Mouse (Mus musculus) spleen, postnatal 36 days (tissue): ENCODE data around the gene Ptpn21.

Source experiments
- DNase-seq, 2 experiments: peaks; one replicate each; pipeline ENCODE4 v3.0.0; 2022; ENCODE audit warnings: low spot score in 2 of 2, mixed read lengths in 1 of 2

The Ptpn21 gene

DNA sequence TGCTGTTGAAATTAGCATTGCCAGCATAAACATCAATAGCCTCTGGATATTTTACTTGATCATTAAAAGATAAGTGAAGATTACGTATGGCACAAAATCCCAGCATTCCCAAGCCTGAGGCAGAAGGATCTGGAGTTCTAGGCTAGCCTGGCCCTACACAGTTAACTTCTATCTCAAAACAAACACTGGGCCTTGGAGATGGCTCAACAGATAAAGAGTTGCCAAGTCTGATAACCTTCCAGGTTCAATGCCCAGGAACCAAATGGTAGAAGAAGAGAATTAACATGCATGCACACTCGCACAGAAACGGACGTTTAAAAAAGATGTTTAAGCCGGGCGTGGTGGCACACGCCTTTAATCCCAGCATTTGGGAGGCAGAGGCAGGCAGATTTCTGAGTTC lies 13.0 kb downstream of the Ptpn21 start:
- no peak for DNase-seq

DNA sequence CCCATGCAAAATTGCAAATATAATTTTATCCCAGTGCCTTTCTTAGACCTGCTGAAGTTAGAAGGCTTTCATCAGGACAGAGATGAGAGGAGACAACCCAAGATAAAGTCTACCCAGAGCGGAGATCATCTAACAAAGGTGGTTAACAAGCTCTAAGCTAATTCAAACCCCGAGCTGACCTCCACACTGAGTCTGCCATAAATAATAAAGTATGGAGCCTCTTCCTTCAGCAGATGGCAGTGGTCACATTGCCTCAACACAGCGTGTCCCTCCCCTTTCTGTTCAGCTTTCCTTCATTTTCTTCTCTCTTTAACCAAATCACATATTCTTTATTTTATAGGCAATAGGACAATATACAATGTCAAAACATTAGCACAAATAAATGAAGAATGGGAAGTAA lies 16.2 kb downstream of the Ptpn21 start:
- no peak for DNase-seq

- DNase-seq = no peak
Measured at GRCm38 (mm10) chr12:98720628-98721027, 16.6 kb downstream of the Ptpn21 start.

DNA sequence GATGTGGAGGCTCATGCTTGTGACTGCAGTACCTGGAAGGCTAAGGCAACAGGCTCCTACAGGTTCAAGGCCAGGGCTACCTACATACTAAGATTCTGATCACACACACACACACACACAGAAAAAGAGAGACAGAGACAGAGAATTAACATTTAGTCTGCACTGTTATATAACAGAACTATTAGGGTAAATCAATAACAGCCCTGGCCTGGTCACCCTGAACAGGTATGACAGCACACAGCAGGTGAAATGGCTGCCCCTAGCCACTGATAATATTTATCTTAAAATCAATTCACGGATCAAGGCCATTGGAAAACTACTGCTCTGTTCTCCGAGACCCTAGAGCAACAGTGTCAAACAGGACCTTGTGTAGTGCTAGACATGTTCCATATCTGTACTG lies 21.1 kb downstream of the Ptpn21 start:
- DNase-seq = no peak

GRCm38 (mm10) chr12:98714757-98715156 lies 22.4 kb downstream of the Ptpn21 start:
- DNase-seq = no peak

GRCm38 (mm10) chr12:98713621-98714103 lies 23.5 kb downstream of the Ptpn21 start:
- DNase-seq = no peak

DNA sequence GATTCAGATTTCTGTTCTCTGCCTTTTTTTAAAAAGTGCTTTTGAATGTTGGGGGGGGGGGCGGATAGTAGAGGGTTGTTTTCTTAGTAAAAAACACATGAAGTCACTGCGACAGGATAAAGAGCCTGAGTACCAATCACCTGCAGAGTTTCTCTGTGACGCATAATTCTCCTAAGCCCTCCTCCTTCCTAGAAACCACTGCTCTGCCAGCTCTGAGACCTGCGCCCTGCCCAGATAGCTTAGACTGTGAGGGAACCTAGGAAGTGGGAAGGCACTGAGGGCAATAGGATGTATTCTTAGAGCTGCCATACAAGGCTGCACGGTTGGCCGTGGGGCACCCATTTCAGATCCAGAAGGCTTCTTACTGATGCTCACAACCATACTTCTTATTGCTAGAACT lies 24.4 kb downstream of the Ptpn21 start:
- DNase-seq = no peak

GRCm38 (mm10) chr12:98703961-98704360 lies 33.2 kb downstream of the Ptpn21 start:
- no peak for DNase-seq

- no peak for DNase-seq
Measured at GRCm38 (mm10) chr12:98703554-98703953, 33.7 kb downstream of the Ptpn21 start.

DNA sequence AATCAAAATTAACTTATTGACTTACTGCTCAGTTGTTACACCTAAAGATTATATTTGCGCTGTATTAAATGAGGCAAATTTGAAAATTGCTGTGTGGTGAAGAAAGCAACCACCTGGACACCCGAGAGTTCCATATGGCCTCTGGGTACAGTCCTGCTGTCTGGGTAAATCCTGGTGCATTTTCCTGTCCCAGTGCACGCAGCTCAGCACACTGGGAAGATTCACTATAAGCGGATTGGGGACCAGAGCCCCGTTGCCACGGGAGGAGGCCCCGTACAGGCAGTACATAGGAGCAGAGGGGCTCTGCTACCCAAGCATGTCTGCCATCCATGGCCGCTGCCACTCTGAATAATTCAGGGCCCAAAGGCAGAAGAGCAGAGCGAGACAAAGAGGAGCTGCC lies 35.6 kb downstream of the Ptpn21 start:
- no peak for DNase-seq

DNA sequence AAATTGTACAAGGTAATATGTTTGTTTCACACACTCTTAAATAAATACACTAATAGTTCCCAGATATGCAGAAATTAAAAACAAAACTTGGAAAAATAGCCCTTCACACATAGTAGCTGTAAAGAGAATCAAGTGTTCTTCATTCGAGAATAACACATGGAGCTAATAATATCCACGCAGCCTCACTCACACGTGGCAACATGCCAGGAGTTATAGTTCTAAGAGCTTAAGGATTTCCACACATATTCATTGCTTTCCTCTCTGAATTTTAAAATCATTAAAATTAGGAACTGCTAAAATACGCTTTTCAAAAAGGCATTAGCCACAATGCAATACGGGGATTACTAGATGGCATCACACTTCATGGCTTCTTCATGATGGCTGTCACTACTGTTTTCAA lies 40.0 kb downstream of the Ptpn21 start:
- DNase-seq = no peak

GRCm38 (mm10) chr12:98690230-98690629 lies 47.0 kb downstream of the Ptpn21 start:
- no peak for DNase-seq

GRCm38 (mm10) chr12:98683574-98683973 lies 53.6 kb downstream of the Ptpn21 start:
- DNase-seq = no peak

DNA sequence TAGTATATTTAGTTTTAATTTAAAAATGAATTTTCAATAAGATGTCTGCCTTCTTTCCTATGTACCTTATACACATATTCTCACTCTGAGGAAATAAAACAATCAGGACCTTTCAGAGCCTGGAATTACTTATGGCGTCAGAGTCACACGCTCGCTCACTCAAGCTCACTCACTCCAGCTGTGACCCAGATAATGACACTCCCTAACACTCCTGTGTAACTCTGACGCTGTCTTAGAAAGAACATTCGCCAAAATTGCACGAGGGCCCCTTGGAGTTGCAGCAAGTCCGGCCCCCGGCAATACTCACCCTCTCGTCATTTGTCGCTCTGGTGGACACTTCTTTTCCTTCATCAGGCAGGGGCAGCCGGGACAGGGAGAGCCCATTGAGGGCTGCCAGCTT lies 54.0 kb downstream of the Ptpn21 start:
- DNase-seq = no peak

DNA sequence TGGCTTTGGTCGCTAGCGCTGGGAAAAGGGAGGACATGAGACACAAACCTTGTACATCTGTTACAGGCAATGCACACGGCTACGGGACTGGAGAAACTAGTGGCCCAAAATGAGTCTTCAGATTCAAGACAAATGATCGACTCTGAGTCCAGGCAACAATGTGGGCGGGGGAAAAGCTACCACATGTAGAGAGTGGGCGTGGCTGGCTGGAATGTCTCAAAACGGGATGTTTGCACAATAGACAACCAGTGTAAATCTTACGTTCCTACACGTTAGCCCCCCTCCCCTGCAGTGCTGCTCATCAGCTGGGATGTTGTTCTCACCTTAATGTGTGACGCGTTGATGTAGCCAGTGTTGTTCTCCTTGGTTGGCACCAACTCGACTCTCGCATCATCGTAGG lies 55.0 kb downstream of the Ptpn21 start:
- no peak for DNase-seq

DNA sequence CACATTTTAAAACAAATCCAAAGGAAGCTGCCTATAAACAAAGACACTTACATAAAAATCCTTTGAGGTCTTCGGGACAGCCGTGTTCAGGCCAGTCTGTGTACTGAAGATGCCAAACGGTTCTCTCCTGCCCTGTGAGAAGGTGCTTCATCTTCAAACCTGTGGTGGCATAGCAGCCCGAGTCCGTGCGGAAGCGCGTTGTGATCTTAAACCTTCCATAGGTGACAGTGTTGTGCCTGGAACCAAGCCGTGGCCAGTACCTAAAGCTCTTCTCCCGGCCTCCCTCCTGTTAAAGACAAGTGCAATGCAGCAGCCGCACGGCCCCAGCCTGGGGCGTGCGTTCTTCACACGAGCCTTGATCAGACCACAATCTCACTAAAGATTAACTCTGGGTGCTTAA lies 57.3 kb downstream of the Ptpn21 start:
- no peak for DNase-seq

- DNase-seq = peak; percentile 17 to 23
Measured at GRCm38 (mm10) chr12:98677336-98677735, 59.9 kb downstream of the Ptpn21 start.

GRCm38 (mm10) chr12:98676861-98677260 lies 60.3 kb downstream of the Ptpn21 start:
- no peak for DNase-seq

DNA sequence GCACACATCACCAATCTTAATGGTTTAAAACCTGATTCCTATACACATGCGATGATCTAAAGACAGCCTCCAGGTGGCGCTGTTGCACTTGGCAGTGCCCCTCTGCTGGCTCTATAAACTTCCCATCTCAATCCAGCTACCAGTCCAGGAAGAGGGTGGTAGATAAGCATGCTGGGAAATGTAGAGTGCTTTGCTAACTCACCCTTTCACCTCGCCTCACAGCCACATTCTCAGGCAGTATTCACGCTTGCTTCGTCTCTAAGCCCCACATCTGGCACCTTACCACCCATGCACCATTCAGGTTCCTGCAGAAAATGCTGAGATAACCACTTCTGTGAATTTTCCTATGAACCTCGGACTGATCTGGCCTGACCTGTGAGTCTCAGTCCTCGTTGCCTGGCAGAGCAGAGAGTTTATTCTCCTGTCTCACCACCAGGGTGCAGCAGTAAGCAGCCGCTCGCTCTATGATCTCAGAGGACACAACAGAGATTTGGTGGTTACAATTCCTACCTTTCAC lies 62.5 kb downstream of the Ptpn21 start:
- peak; percentile 52 to 54 for DNase-seq

DNA sequence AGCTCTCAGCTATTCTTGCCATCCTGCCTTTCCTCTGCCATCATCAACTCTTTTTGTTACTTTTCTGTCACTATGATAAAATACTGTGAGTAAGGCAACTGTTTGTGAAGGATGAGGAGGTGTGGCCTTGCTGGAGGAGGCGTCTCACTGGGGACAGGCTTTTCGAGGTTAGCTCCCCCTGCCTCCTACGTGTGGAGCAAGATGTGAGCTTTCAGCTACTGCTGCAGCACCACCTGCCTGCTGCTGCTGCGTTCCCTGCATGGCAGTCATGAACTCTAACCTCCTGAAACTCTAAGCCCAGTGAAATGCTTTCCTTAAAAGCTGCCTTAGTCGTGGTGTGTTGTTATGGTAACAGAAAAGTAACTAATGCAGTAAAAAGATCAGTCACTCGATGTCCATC lies 63.3 kb downstream of the Ptpn21 start:
- DNase-seq = no peak

GRCm38 (mm10) chr12:98670429-98670828 lies 66.8 kb downstream of the Ptpn21 start:
- no peak for DNase-seq

DNA sequence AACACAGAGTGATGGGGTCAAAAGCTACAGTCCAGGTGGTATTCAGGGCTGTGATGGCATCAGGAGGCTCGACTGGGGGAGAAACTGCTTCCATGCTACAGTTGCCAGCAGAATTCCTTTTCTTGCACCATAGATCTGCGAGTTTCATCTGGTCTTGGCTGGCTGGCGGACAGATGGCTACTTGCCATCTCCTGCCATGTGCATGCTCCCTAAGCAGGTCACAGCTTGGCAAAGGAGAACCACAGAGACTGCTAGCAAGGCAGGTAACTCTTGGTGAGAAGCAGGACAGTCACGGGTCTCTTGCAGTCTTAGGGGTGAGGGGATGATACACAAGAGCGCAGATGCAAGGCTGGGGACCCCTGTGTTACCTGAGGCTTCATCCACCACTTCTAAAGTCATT lies 67.3 kb downstream of the Ptpn21 start:
- DNase-seq = no peak

- no peak for DNase-seq
Measured at GRCm38 (mm10) chr12:98669086-98669485, 68.1 kb downstream of the Ptpn21 start.

DNA sequence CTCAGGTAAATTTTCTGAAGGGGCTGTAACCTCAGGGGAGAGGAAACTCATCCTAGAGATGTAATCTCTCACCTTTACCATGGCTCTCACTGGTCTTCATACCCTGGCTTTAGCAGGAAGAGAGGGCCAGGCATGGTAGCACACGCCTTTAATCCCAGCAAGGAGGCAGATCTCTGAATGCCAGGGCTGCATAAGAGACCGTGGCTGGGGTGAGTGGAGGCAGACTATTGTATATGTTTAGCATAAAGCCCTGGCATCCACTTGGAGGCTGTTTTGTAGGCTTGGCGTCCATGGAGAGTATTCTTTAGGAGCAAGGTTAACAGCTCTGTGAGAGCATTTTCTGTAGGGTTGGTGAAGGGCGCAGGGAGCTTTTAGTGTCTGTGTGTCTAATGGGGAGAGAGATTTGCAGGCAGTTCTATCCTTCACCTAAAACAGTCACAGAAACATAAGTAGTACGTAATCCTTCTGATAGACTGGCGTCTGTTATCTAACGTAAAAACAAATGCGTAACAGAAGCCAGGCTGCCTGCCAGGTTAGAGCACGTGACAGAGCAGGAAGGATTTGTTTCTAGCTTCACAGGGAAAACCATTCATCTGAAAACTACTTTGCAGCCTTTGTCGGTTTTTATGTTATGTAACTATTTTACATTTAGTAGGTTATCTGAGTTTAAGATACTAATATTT lies 68.9 kb downstream of the Ptpn21 start:
- no peak for DNase-seq
